Mouse (Mus musculus) left cerebral cortex, adult 18-20 months (tissue): ENCODE data around the gene Zbtb25. TPM values are rescaled to one million over a fixed set of nuclear protein-coding genes. Genes with fewer than 3 reads are reported as not detected.

ENCODE experiments used
- DNase-seq, 2 experiments: peaks; one replicate each; pipeline ENCODE4 v3.0.0; 2021 to 2022; ENCODE audit warnings: low spot score in 2 of 2, mixed read lengths in 1 of 2
- total RNA-seq, 2 experiments: library from RNA; stranded (reverse); gene quantifications; 2 replicates each; pipeline ENCODE4 v1.2.3; 2021

The Zbtb25 gene
- total RNA-seq, 2 experiments from 2014 or later: 15.9 to 16.6 TPM

- no peak for DNase-seq
These were observed 23.5 kb downstream of the Zbtb25 start for GRCm38 (mm10) chr12:76345759-76346455.

GRCm38 (mm10) chr12:76341080-76341479 is 28.3 kb downstream of the Zbtb25 start:
- DNase-seq: peak; percentile 57 to 70

- DNase-seq: no peak
These were observed 33.1 kb downstream of the Zbtb25 start for GRCm38 (mm10) chr12:76336111-76336965.

GRCm38 (mm10) chr12:76335641-76336040 is 33.8 kb downstream of the Zbtb25 start:
- DNase-seq: no peak

- DNase-seq: no peak
These were observed 35.7 kb downstream of the Zbtb25 start for GRCm38 (mm10) chr12:76333688-76334087.

- DNase-seq: no peak
These were observed 40.6 kb downstream of the Zbtb25 start for GRCm38 (mm10) chr12:76328567-76329354.

GRCm38 (mm10) chr12:76326437-76327220 is 42.8 kb downstream of the Zbtb25 start:
- DNase-seq: peak; percentile 47 to 68

GRCm38 (mm10) chr12:76324679-76325431 is 44.5 kb downstream of the Zbtb25 start, which contains the start of gene Akap5:
Akap5 (plus strand) TSS chr12:76324891.
- DNase-seq: peak; percentile 68 to 70

GRCm38 (mm10) chr12:76318282-76319212 is 50.9 kb downstream of the Zbtb25 start:
- no peak for DNase-seq

- no peak for DNase-seq
These were observed 57.5 kb downstream of the Zbtb25 start for GRCm38 (mm10) chr12:76311951-76312350.

GRCm38 (mm10) chr12:76311227-76311626 is 58.2 kb downstream of the Zbtb25 start:
- no peak for DNase-seq

- DNase-seq: no peak
These were observed 58.8 kb downstream of the Zbtb25 start for GRCm38 (mm10) chr12:76310633-76311032.

- no peak for DNase-seq
These were observed 59.4 kb downstream of the Zbtb25 start for GRCm38 (mm10) chr12:76310007-76310406.

GRCm38 (mm10) chr12:76308436-76308835 is 61.0 kb downstream of the Zbtb25 start:
- DNase-seq: no peak

- peak; percentile 50 to 74 for DNase-seq
These were observed 61.4 kb downstream of the Zbtb25 start for GRCm38 (mm10) chr12:76307964-76308363.

GRCm38 (mm10) chr12:76306852-76307561 is 62.4 kb downstream of the Zbtb25 start:
- no peak for DNase-seq

- DNase-seq: no peak
These were observed 64.3 kb downstream of the Zbtb25 start for GRCm38 (mm10) chr12:76305107-76305506.

GRCm38 (mm10) chr12:76304199-76304598 is 65.2 kb downstream of the Zbtb25 start:
- no peak for DNase-seq
